Mouse (Mus musculus): ENCODE results near the gene Cdc42se2.

Cdc42se2 gene

GRCm38 (mm10) chr11:54710512-54711293 lies 76.8 kb downstream of the Cdc42se2 start:
- in situ Hi-C loops (cut with MseI, MboI): no loop called here

GRCm38 (mm10) chr11:54709645-54710044 lies 77.8 kb downstream of the Cdc42se2 start:
- in situ Hi-C loops (cut with MseI, MboI): loop anchor here (5.0 kb wide), 1 partner anchor 153 kb away; the partner anchor contains the start of gene Lyrm7 (in 2 of the 2)

GRCm38 (mm10) chr11:54708153-54708552 lies 79.3 kb downstream of the Cdc42se2 start:
- in situ Hi-C loops (cut with MseI, MboI): loop anchor here (5.0 kb wide), 1 partner anchor 154 kb away; the partner anchor contains the start of gene Lyrm7 (in 2 of the 2)

- in situ Hi-C loops (cut with MseI, MboI): no loop called here
Measured at GRCm38 (mm10) chr11:54703306-54703705, 84.2 kb downstream of the Cdc42se2 start.

- in situ Hi-C loops (cut with MseI, MboI): no loop called here
Measured at GRCm38 (mm10) chr11:54701848-54702247, 85.6 kb downstream of the Cdc42se2 start.

- in situ Hi-C loops (cut with MseI, MboI): no loop called here
Measured at GRCm38 (mm10) chr11:54699972-54700371, 87.5 kb downstream of the Cdc42se2 start.

GRCm38 (mm10) chr11:54698636-54699035 lies 88.8 kb downstream of the Cdc42se2 start:
- in situ Hi-C loops (cut with MseI, MboI): no loop called here

GRCm38 (mm10) chr11:54697611-54698010 lies 89.9 kb downstream of the Cdc42se2 start:
- in situ Hi-C loops (cut with MseI, MboI): no loop called here

GRCm38 (mm10) chr11:54695951-54696350 lies 91.5 kb downstream of the Cdc42se2 start:
- in situ Hi-C loops (cut with MseI, MboI): no loop called here

GRCm38 (mm10) chr11:54694291-54694690 lies 93.2 kb downstream of the Cdc42se2 start:
- in situ Hi-C loops (cut with MseI, MboI): no loop called here

GRCm38 (mm10) chr11:54693696-54694095 lies 93.8 kb downstream of the Cdc42se2 start:
- in situ Hi-C loops (cut with MseI, MboI): no loop called here

- in situ Hi-C loops (cut with MseI, MboI): no loop called here
Measured at GRCm38 (mm10) chr11:54691179-54691578, 96.3 kb downstream of the Cdc42se2 start.

- in situ Hi-C loops (cut with MseI, MboI): no loop called here
Measured at GRCm38 (mm10) chr11:54690171-54690570, 97.3 kb downstream of the Cdc42se2 start.

GRCm38 (mm10) chr11:54684831-54685230 lies 102.6 kb downstream of the Cdc42se2 start:
- in situ Hi-C loops (cut with MseI, MboI): no loop called here

GRCm38 (mm10) chr11:54679141-54679540 lies 108.3 kb downstream of the Cdc42se2 start:
- in situ Hi-C loops (cut with MseI, MboI): no loop called here

GRCm38 (mm10) chr11:54675792-54676489 lies 111.5 kb downstream of the Cdc42se2 start:
- in situ Hi-C loops (cut with MseI, MboI): no loop called here

- in situ Hi-C loops (cut with MseI, MboI): no loop called here
Measured at GRCm38 (mm10) chr11:54673575-54674298, 113.7 kb downstream of the Cdc42se2 start.

All from mouse trophoblast stem cell (cell line).